Mouse (Mus musculus): ENCODE data around the gene Zbtb4. TPM values are rescaled to one million over a fixed set of nuclear protein-coding genes. Genes with fewer than 3 reads are reported as not detected.

Gene Zbtb4
- total RNA-seq, 2 experiments from 2014 or later = 110 to 114 TPM

DNA sequence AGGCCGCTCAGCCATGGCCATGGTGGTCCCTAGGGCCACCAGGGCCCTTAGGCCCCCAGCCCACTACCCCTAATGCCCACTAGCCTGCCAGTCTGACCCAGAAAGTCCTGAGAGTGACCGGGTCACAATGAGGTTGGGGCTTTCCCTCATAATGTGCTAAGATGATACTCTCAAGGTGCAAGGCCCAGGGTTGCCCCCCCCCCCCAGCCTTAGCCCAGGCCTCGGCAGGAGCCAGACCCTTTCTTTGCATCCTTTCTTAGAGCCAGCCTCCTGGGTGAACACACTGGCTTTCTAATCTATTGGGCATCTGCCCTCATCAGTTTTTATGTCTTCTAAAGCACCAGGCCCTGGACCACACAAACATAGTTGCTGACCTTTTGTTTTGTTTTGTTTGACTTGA, 56.4 kb downstream of the Zbtb4 start, which contains the start of gene Spem1:
Gene Spem1 (minus strand): TSS at position 101 of the 400 bp plus-strand sequence.
- no peak for DNase-seq (ENCODE audit: low spot score in 2 of 2)
- intact Hi-C loops (cut with DNase I) = no loop called here

DNA sequence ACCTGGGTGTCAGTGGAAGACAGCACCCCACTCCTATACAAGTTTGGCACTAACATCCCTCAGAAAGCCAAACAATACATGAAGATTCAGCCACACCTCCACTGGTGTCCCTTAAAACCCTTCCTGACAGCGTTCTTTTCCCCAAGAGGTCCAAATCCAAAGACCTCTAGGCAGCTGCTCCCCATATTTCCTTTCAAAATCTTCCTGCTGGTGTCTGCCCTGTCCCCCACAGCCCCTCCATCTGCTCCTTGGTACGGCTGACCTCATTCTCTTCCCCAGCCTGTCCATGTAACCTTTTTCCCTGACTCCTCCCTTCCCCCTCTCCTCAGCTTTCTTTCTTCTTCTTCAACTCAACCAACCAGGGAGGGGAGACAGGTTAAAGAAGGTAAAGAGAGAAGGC, 57.7 kb downstream of the Zbtb4 start:
- DNase-seq (ENCODE audit: low spot score in 2 of 2) = no peak
- intact Hi-C loops (cut with DNase I) = no loop called here

DNA sequence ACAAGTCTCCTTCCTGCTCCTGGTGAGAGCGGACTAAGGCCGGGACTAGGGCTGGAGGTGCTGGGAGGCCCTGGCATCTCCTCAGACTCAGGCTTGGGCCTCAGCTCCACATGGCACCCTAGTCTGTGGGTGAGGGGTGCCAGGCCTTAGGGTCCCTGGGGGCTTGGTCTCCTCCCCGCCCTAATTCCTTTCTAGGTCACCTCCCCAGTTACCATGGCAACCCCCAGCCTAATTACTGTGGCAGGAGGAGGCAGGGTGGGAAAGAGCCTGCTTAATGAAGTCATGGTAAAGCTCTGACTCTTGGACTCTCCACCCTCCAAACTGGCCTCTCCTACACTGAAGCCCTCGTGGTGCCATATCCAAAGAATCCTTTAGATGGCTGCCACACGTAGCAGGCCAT, 63.1 kb downstream of the Zbtb4 start:
- intact Hi-C loops (cut with DNase I) = no loop called here
- DNase-seq (ENCODE audit: low spot score in 2 of 2) = no peak

DNA sequence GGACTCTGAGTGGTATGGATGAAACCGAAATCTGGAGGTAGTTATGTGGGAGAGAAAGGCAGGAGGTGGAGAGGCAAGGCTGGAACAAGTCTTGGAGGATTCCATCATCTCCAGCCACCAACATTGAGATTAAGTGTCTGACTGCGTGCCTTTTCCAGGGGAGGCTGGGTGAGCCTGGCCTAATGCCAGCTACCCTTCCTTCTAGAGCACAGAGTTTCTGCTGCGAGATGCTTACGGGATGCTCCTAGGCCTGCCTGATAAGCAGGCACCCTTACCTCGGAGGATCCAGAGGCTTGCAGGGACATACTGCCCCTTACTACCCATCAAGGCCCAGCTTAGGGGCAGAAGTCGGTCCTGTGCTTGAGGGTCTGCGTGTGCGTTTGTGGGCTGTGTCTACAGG, 67.8 kb downstream of the Zbtb4 start:
- DNase-seq (ENCODE audit: low spot score in 2 of 2) = no peak
- intact Hi-C loops (cut with DNase I) = loop anchor here (2.0 kb wide), 1 partner anchor 151 kb away; the partner anchor contains the start of gene Senp3

Other genes with a start within 250 kb of the Zbtb4 start
- 1 to 10 TPM; 3.0 to 3.6 TPM for gene Dnah2, start 216.8 kb upstream of the Zbtb4 start, total RNA-seq (2021)
- gene Efnb3, start 205.7 kb upstream of the Zbtb4 start, total RNA-seq (2021) = 10 to 100 TPM; 57.5 to 60.4 TPM
- gene Wrap53, start 185.7 kb upstream of the Zbtb4 start, total RNA-seq (2021) = 10 to 100 TPM; 10.1 to 10.4 TPM
- gene Trp53, start 185.6 kb upstream of the Zbtb4 start, total RNA-seq (2021) = 10 to 100 TPM; 18.7 to 21.1 TPM
- gene Atp1b2, start 160.0 kb upstream of the Zbtb4 start, total RNA-seq (2021) = 100 to 1,000 TPM; 403 to 438 TPM
- gene Shbg, start 148.0 kb upstream of the Zbtb4 start, total RNA-seq (2021) = not detected
- 1 to 10 TPM; 7.4 to 7.7 TPM for gene Sat2, start 143.9 kb upstream of the Zbtb4 start, total RNA-seq (2021)
- gene Fxr2, start 132.9 kb upstream of the Zbtb4 start, total RNA-seq (2021) = 100 to 1,000 TPM; 122 to 133 TPM
- gene Sox15, start 110.6 kb upstream of the Zbtb4 start, total RNA-seq (2021) = not detected
- 10 to 100 TPM; 59.1 to 59.7 TPM for gene Mpdu1, start 103.3 kb upstream of the Zbtb4 start, total RNA-seq (2021)
- 10 to 100 TPM; 17.5 to 19.6 TPM for gene Cd68, start 99.8 kb upstream of the Zbtb4 start, total RNA-seq (2021)
- 100 to 1,000 TPM; 323 to 328 TPM for gene Eif4a1, start 93.5 kb upstream of the Zbtb4 start, total RNA-seq (2021)
- 10 to 100 TPM; 94.3 to 97.5 TPM for gene Senp3, start 83.8 kb upstream of the Zbtb4 start, total RNA-seq (2021)
- gene Tnfsf13, start 80.1 kb upstream of the Zbtb4 start, total RNA-seq (2021) = 1 to 10 TPM; 2.0 to 2.7 TPM
- 1 to 10 TPM; 8.6 to 8.9 TPM for gene Tnfsf12, start 70.1 kb upstream of the Zbtb4 start, total RNA-seq (2021)
- gene Tnfsfm13, start 69.8 kb upstream of the Zbtb4 start, total RNA-seq (2021) = 1 to 10 TPM; 1.9 to 2.2 TPM
- 10 to 100 TPM; 53.3 to 53.6 TPM for gene Polr2a, start 7.3 kb upstream of the Zbtb4 start, total RNA-seq (2021)
- not detected for gene Slc35g3, start 3.9 kb upstream of the Zbtb4 start, total RNA-seq (2021)
- 1 to 10 TPM; 1.3 to 2.0 TPM for gene Chrnb1, start 30.0 kb downstream of the Zbtb4 start, total RNA-seq (2021)
- 10 to 100 TPM; 14.9 to 17.2 TPM for gene Fgf11, start 35.9 kb downstream of the Zbtb4 start, total RNA-seq (2021)
- gene Tmem102, start 39.7 kb downstream of the Zbtb4 start, total RNA-seq (2021) = not detected
- not detected for gene Gm39566, start 49.4 kb downstream of the Zbtb4 start, total RNA-seq (2021)
- not detected for gene Spem2, start 52.6 kb downstream of the Zbtb4 start, total RNA-seq (2021)
- under 1 TPM in 1 of 2 experiments, not detected in 1; 0.43 TPM for gene Spem1, start 56.3 kb downstream of the Zbtb4 start, total RNA-seq (2021)
- gene Nlgn2, start 71.9 kb downstream of the Zbtb4 start, total RNA-seq (2021) = 100 to 1,000 TPM; 233 to 248 TPM
- gene Tmem256, start 72.6 kb downstream of the Zbtb4 start, total RNA-seq (2021) = 100 to 1,000 TPM; 129 to 134 TPM
- gene Plscr3, start 80.5 kb downstream of the Zbtb4 start, total RNA-seq (2021) = 10 to 100 TPM; 15.6 to 19.2 TPM
- gene Tnk1, start 92.8 kb downstream of the Zbtb4 start, total RNA-seq (2021) = under 1 TPM in 1 of 2 experiments, not detected in 1; 0.27 TPM
- gene Tmem95, start 112.1 kb downstream of the Zbtb4 start, total RNA-seq (2021) = not detected
- gene Kctd11, start 115.5 kb downstream of the Zbtb4 start, total RNA-seq (2021) = 1 to 10 TPM; 1.1 to 1.2 TPM
- gene Acap1, start 129.6 kb downstream of the Zbtb4 start, total RNA-seq (2021) = not detected
- gene 2810408A11Rik, start 135.1 kb downstream of the Zbtb4 start, total RNA-seq (2021) = under 1 TPM; 0.55 to 0.60 TPM
- 100 to 1,000 TPM; 113 to 117 TPM for gene Neurl4, start 135.2 kb downstream of the Zbtb4 start, total RNA-seq (2021)
- gene Gps2, start 148.0 kb downstream of the Zbtb4 start, total RNA-seq (2021) = 10 to 100 TPM; 26.9 to 33.2 TPM
- gene Eif5a, start 156.0 kb downstream of the Zbtb4 start, total RNA-seq (2021) = 100 to 1,000 TPM; 425 to 450 TPM
- gene Ybx2, start 169.9 kb downstream of the Zbtb4 start, total RNA-seq (2021) = 10 to 100 TPM in 1 of 2 experiments, 1 to 10 TPM in 1; 6.1 to 10.7 TPM
- gene Slc2a4, start 182.3 kb downstream of the Zbtb4 start, total RNA-seq (2021) = 1 to 10 TPM; 2.3 to 3.5 TPM
- not detected for gene Cldn7, start 198.9 kb downstream of the Zbtb4 start, total RNA-seq (2021)
- gene Ctdnep1, start 215.2 kb downstream of the Zbtb4 start, total RNA-seq (2021) = 100 to 1,000 TPM; 117 to 129 TPM
- 100 to 1,000 TPM; 106 to 109 TPM for gene Elp5, start 216.6 kb downstream of the Zbtb4 start, total RNA-seq (2021)
- 100 to 1,000 TPM; 217 to 218 TPM for gene Gabarap, start 225.2 kb downstream of the Zbtb4 start, total RNA-seq (2021)
- 10 to 100 TPM; 44.6 to 47.5 TPM for gene Phf23, start 229.9 kb downstream of the Zbtb4 start, total RNA-seq (2021)
- gene Dvl2, start 234.7 kb downstream of the Zbtb4 start, total RNA-seq (2021) = 10 to 100 TPM; 26.1 to 32.2 TPM
- gene Acadvl, start 249.5 kb downstream of the Zbtb4 start, total RNA-seq (2021) = 10 to 100 TPM; 57.4 to 59.3 TPM

All from left cerebral cortex, postnatal 25 days (tissue).